Mouse (Mus musculus): ENCODE data around the gene Mrpl53.

The Mrpl53 gene

GRCm38 (mm10) chr6:83092416-83093127 lies 16.3 kb upstream of the Mrpl53 start:
- DNase-seq (ENCODE audit: low spot score) = no peak

DNA sequence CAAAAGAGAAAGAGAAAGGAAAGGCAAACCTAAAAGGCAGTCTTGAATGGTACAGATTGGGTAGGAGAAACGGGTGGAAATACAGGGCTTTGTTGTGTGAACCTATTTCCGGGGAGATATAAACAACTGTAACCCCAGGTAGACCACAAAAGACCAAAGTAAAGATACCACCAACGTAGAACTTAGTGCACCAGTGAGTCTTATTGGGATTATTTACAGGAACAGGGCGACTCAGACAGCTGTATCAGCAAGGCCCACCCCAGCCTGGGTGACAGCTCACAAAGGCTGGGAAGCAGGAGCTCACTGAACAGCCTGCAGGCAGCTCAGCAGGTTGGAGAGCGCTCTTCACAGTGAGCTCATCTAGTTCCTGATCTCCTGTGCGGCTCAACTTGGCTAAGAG lies 12.9 kb upstream of the Mrpl53 start:
- no peak for DNase-seq (ENCODE audit: low spot score)

GRCm38 (mm10) chr6:83098411-83098810 lies 10.4 kb upstream of the Mrpl53 start:
- DNase-seq (ENCODE audit: low spot score) = no peak

- peak; percentile 90 for DNase-seq (ENCODE audit: low spot score)
These were observed 7.5 kb upstream of the Mrpl53 start, which contains the start of the genes Ccdc142 and Gm42688 for GRCm38 (mm10) chr6:83101316-83101687. Gene Ccdc142 (plus strand): TSS chr6:83101601. Gene Gm42688 (plus strand): TSS chr6:83101617.

- peak; percentile 80 for DNase-seq (ENCODE audit: low spot score)
These were observed 6.9 kb upstream of the Mrpl53 start for GRCm38 (mm10) chr6:83101688-83102556.

DNA sequence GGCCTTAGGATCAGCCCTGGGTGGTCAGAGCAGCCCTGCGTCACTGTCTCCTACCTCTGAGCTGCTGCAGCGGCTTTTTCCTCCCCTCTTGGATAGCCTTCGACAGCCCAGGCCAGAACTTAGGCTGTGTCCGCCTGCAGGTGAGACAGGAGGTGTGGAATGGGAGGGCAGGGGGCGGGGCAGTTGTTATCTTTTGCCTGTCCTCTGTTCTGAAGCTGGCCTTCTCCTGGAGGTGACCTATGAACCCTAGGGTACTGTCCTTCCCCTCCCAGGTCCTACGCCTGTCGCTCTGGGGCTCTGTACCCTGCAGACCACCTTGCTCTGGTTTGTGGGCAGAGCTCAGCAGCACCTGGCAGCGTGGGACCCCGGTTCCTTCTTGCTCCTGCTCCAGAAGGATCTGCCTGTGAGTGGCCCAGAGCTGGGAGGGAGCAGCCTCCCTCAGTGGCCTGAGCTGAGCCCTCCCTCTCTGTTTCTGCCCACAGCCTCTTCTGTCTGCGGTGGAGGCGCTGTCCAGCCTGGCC lies 5.7 kb upstream of the Mrpl53 start:
- no peak for DNase-seq (ENCODE audit: low spot score)

GRCm38 (mm10) chr6:83104158-83104557 lies 4.7 kb upstream of the Mrpl53 start:
- no peak for DNase-seq (ENCODE audit: low spot score)

DNA sequence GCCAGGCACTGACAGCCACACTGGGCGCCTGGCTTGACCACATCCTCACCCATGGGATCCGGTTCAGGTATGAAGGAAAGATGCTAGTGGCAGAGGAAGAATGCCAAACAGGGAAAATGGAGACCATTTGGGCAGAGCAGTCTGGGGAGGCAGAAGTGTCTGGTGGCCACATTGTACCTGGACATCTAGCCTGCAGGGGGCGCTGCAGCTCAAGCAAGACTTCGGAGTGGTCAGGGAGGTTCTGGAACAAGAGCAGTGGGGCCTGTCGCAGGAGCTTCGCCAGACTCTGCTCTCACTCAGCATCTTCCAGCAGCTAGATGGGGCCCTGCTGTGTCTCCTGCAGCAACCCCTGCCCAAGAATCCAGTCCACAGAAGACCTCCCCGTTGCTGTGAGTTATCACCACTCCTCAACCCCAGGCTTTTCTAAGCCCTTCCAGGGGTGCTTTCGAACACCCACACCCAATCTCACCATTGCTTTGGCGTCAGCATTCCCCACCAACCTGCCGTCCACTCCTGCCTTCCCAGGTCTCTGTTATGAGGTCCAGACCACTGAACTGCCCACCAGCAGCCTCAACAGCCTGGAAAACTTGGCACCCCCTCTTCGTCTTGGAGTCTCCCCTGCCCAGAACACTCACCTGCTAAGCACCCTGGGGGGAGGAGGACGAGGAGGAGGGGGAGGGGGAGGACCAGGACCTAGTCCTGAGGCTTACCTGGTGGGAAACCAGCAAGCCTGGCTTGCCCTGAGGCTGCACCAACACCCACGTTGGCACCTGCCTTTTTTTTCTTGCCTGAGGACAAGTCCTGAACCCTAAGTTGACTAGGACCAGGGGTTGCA lies 1.1 kb upstream of the Mrpl53 start:
- DNase-seq (ENCODE audit: low spot score) = peak; percentile 89

DNA sequence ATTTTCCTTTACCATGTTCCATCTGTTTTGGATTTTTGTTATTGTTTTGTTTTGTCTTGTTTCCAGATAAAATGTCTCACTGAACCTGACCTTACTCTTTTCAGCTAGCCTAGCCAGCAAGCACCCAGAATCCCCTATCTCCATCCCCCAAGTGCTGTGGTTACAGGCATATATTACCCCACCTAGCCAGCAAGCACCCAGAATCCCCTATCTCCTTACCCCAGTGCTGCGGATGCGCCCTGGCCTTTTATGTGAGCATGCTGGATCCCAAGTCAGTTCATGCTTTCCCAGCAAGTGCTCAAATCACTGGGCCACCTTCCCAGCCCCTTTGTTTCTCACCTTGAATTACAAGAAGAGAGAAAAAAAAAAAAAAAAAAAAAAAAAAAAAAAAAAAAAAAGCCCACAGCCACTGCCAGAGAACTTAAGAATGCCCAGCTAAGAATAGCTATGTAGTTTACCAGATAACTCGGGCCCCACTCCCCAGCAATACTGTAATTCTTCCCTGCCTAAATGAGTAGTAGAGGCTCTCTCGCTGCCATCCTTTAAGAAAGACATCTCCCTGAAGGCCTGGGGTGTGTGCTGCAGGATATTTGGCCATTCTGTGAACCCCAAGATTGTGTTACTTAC lies 2.8 kb downstream of the Mrpl53 start:
- no peak for DNase-seq (ENCODE audit: low spot score)

GRCm38 (mm10) chr6:83115011-83115671 lies 6.3 kb downstream of the Mrpl53 start, which contains the start of gene Mogs:
Gene Mogs (plus strand): TSS chr6:83115496.
- DNase-seq (ENCODE audit: low spot score) = peak; percentile 96

DNA sequence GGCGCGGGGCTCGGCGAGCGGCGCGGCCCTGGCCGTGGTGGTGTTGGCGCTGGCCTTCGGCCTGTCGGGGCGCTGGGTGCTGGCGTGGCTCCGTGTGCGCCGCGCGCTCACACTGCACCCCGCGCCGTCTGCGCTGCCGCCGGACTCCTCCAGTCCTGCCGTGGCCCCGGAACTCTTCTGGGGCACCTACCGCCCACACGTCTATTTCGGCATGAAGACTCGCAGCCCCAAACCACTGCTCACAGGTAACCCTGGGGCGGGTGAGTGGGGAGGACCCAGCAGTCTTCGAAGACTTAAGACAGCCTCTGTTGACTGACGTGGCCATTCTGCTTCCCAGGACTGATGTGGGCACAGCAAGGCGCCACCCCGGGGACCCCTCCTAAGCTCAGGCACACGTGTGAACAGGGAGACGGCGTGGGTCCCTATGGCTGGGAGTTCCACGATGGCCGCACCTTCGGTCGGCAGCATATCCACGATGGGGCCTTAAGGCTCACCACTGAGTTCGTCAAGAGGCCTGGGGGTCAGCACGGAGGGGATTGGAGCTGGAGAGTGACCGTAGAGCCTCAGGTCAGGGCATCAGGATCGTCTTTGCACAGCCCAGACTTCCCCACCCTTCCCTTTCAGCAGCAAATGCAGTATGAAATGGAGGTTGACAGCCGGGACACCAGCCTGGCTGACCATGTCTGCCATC lies 7.0 kb downstream of the Mrpl53 start:
- no peak for DNase-seq (ENCODE audit: low spot score)

GRCm38 (mm10) chr6:83116373-83117164 lies 7.7 kb downstream of the Mrpl53 start:
- no peak for DNase-seq (ENCODE audit: low spot score)

DNA sequence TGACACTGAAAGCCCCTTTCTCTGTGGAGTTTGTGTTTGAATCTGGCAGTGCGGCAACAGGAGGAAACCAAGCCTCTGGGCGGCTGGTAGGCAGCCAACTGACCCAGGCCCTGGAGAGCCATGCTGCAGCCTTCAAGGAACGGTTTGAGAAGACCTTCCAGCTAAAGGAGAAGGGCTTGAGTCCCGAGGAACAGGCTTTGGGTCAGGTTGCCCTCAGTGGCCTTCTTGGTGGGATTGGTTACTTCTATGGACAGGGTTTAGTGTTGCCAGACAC lies 8.3 kb downstream of the Mrpl53 start:
- DNase-seq (ENCODE audit: low spot score) = no peak

GRCm38 (mm10) chr6:83117616-83118015 lies 8.8 kb downstream of the Mrpl53 start:
- no peak for DNase-seq (ENCODE audit: low spot score)

GRCm38 (mm10) chr6:83118369-83118768 lies 9.5 kb downstream of the Mrpl53 start:
- DNase-seq (ENCODE audit: low spot score) = no peak

DNA sequence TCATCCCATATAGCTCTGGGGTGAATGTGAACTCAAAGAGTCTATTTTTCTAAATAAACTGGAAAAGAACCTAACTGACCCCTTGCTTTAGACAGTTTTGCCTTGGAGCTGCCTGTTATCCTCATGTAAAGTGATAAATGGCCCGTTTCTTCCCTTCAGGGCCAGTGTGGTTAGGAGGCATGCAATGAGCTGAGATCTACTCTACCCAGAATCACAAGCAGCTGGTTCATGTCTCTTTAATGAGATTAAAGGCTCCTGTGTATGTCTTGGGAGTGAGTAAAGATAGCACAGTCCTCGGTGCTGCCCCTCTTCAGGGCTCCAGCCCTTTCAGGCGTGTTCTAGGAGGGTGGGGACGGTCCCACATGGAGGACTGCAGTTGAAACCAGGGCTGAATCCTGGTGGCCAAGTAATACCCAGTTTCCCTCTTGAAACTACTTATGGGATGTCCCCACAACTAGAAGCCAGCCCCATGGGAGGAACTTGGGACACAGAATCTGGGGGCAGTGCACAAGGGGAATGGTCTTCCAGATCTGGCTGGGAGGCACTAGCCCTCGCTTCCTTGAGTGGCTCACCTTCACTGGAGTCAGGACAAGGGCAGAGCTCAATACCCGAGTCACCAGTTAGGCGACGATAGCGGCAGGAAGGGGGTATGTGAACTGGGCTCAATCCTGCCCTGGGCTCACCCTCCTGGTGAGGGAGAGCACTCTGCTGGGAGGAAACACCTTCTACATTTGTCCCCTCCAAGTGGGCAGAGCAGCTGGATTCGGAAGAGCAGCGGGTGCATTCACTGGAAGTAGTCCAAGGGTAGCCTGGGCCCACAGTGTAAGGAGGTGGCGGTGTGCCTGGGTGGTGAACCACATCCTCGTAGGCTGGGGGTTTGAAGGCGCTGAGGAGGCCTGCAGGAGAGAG lies 10.2 kb downstream of the Mrpl53 start:
- no peak for DNase-seq (ENCODE audit: low spot score)

- DNase-seq (ENCODE audit: low spot score) = no peak
These were observed 10.9 kb downstream of the Mrpl53 start for GRCm38 (mm10) chr6:83119734-83120051.

DNA sequence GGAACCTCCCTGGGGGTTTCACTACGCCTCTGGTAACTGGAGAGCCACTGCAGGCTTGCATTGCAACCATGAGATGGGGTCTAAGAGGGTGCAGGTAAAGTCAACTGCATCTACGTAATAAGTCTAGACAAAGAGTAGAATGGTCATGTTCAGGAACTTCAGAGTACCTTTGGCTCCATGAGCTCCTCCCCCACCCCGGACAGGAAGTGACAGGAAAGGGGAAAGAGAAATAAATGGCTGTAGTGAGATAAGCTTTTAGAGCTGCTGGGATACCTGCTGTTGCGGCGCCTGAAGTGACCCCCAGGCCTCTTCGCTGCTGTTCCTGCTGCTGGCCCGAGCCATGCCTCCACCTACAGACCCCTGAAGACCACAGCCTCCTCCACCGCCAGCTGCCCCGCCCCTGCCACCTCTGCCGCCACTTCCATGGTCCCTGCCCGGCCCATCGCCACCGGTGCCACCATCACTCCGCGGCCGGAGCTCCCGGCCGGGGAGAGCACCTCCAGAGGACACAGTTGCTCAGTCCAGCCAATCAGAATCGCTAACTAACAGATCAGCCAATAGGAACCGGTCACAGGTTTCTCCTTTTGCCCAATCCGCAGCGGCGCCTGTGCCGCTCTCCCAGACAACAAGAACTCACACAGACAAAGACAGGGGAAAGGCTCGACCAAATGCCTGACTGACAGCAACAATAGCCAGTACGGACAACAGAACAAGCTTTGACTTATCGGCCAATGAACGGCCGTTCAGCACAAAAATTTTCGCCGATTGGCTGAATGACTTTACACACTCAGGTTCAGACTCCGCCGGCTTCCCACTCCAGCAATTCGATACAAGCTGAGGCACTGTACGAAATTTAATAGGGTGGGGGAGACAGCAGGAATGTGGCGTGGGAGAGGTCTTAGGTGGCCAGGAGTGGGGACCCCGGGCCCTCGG lies 12.4 kb downstream of the Mrpl53 start, which contains the start of gene Wbp1:
TSS of gene Wbp1 (minus strand) at position 630 of the 933 bp plus-strand sequence.
- DNase-seq (ENCODE audit: low spot score) = peak; percentile 87

Measured in testis, postnatal 10 days (tissue).